Mouse (Mus musculus) kidney, embryonic 16.5 days (tissue): ENCODE data around the gene Ascl4. TPM values are rescaled to one million over a fixed set of nuclear protein-coding genes. Genes with fewer than 3 reads are reported as not detected.

Source experiments
- polyA plus RNA-seq: library from polyadenylated mRNA; unstranded; fragments of >200 nt; fragmentation: Nextera tagmentation; extraction: Ambion mirVana; gene quantifications from 2 replicates; pipeline ENCODE4 v1.2.1, GENCODE M21; 2015

Ascl4 gene
- polyA plus RNA-seq, 1 experiment from 2014 or later: 0.75 TPM

Other genes with a start within 250 kb of the Ascl4 start
- gene Pwp1, start 98.2 kb upstream of the Ascl4 start, polyA plus RNA-seq: 83.1 and 87.0 TPM in 2 replicates
- gene Prdm4, start 10.5 kb upstream of the Ascl4 start, polyA plus RNA-seq: 14.3 and 15.0 TPM in 2 replicates
- 196 and 197 TPM in 2 replicates for gene Rtcb, start 30.1 kb downstream of the Ascl4 start, polyA plus RNA-seq
- gene Bpifc, start 84.2 kb downstream of the Ascl4 start, polyA plus RNA-seq: 0.27 and 0.29 TPM in 2 replicates
- 40.1 and 40.4 TPM in 2 replicates for gene Fbxo7, start 94.3 kb downstream of the Ascl4 start, polyA plus RNA-seq